Mouse (Mus musculus): Measurements from ENCODE around the gene Bmp2k.

DNA sequence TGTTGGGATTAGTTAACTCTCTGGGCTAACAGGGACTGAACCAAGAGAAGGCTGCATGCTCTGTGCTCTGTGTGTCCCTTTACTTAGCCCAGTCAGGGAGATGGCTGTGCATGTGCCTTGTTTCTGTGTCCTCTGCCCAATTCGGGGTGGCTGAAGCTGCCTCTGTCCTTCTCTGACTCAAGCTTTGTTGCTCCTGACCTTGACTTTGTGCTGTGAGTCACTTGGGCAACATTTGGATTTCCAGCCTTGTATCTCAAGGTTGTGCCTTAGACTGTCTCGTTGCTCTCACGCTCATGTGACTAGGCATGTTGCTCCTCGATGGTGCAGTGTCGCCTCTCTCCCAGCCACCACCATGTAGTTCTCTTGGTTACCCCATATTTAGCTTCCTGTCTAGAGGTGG is 27.3 kb downstream of the Bmp2k start:
- TF ChIP-seq E2F4 (IDR thresholded peaks at IDR 0.05; ENCODE audit: insufficient replicate concordance, low read depth, low read length) (no peak), CTCF (conservative IDR thresholded peaks at IDR 0.05 in 1 of 2, IDR thresholded peaks at IDR 0.05 in 1 of 2; ENCODE audit: low read depth in 2 of 2, low read length in 2 of 2) (no peak), POLR2A (IDR thresholded peaks at IDR 0.05; ENCODE audit: low read depth, low read length) (no peak), EP300 (IDR thresholded peaks at IDR 0.05; ENCODE audit: low read length) (no peak), SMC3 (IDR thresholded peaks at IDR 0.05; ENCODE audit: low read depth, low read length) (no peak), MAX (IDR thresholded peaks at IDR 0.05; ENCODE audit: low read length) (no peak), NRF1 (IDR thresholded peaks at IDR 0.05; ENCODE audit: low read depth, low read length) (no peak), MYC (IDR thresholded peaks at IDR 0.05; ENCODE audit: low read depth, low read length) (no peak), PAX5 (IDR thresholded peaks at IDR 0.05; ENCODE audit: low read length) (no peak)

All from CH12.LX (cell line).